ENCODE assay signal across 21 mouse cellular contexts in genomic region chr2:42470341-42470740, GRCm38 (mm10).
DNase-seq lines count a peak whose midpoint lies in the region; ATAC-seq and TF ChIP-seq lines count a peak whose summit lies in the region.
"Had no signal": no experiment of that assay in that cellular context is flagged by ENCODE, and none has a peak within 500 bp of the region (broad histone marks: within the 10 kb centered on the region; RNA-seq: fewer than 3 reads in every experiment).

No protein-coding gene starts in this region.

- no peaks in the 10 kb centered on the region for H3K9me3 ChIP-seq in hindbrain, embryonic 16.5 days (ENCODE audit: control insufficient read depth, low read length)
- no peaks in the 10 kb centered on the region for H3K9me3 ChIP-seq in hindbrain, embryonic 10.5 days
- no peaks in the 10 kb centered on the region for H3K9me3 ChIP-seq in midbrain, postnatal 0 days (ENCODE audit: low read length)
- no peaks in the 10 kb centered on the region for H3K9me3 ChIP-seq in midbrain, embryonic 10.5 days (replicated peaks)
- no peaks in the 10 kb centered on the region for H3K9me3 ChIP-seq in neural tube, embryonic 12.5 days
- H3K9me3 ChIP-seq: embryonic facial prominence, embryonic 10.5 days; forebrain, embryonic 13.5 days; heart, embryonic 15.5 days; hindbrain, embryonic 15.5 days had no signal

- no peaks in the 10 kb centered on the region for H3K4me1 ChIP-seq in hindbrain, embryonic 16.5 days (ENCODE audit: control insufficient read depth, insufficient read depth, low read depth, low read length)
- H3K4me1 ChIP-seq in hindbrain, embryonic 10.5 days (replicated peaks): no peaks in the 10 kb centered on the region
- no peaks in the 10 kb centered on the region for H3K4me1 ChIP-seq in midbrain, postnatal 0 days (ENCODE audit: insufficient read depth, low read length)
- no peaks in the 10 kb centered on the region; the same call in 1 of the 2 replicates for H3K4me1 ChIP-seq in midbrain, embryonic 10.5 days
- no peaks in the 10 kb centered on the region; the same call in 1 of the 2 replicates for H3K4me1 ChIP-seq in neural tube, embryonic 12.5 days
- H3K4me1 ChIP-seq: embryonic facial prominence, embryonic 10.5 days; heart, embryonic 15.5 days; hindbrain, embryonic 15.5 days had no signal

- TF ChIP-seq CTCF in midbrain, postnatal 0 days (IDR thresholded peaks at IDR 0.05): no peak

- no peaks in the 10 kb centered on the region for H3K27me3 ChIP-seq in hindbrain, embryonic 16.5 days (replicated peaks; ENCODE audit: control insufficient read depth, insufficient read depth, low read length)
- no peaks in the 10 kb centered on the region for H3K27me3 ChIP-seq in hindbrain, embryonic 10.5 days (ENCODE audit: insufficient read depth, poor library complexity, severe bottlenecking)
- H3K27me3 ChIP-seq in midbrain, postnatal 0 days (ENCODE audit: insufficient read depth, low read length): no peaks in the 10 kb centered on the region
- no peaks in the 10 kb centered on the region for H3K27me3 ChIP-seq in midbrain, embryonic 10.5 days (ENCODE audit: low read depth, poor library complexity, severe bottlenecking)
- no peaks in the 10 kb centered on the region for H3K27me3 ChIP-seq in neural tube, embryonic 12.5 days (replicated peaks)
- H3K27me3 ChIP-seq: forebrain, embryonic 13.5 days; heart, embryonic 15.5 days; hindbrain, embryonic 15.5 days had no signal

- no peak overlapping the region for H3K27ac ChIP-seq in hindbrain, embryonic 16.5 days (ENCODE audit: low read depth, low read length)
- no peak overlapping the region for H3K27ac ChIP-seq in hindbrain, embryonic 10.5 days
- H3K27ac ChIP-seq in midbrain, postnatal 0 days (ENCODE audit: low read depth, low read length): no peak overlapping the region
- no peak overlapping the region for H3K27ac ChIP-seq in midbrain, embryonic 10.5 days (replicated peaks)
- H3K27ac ChIP-seq in neural tube, embryonic 12.5 days: no peak overlapping the region
- H3K27ac ChIP-seq: embryonic facial prominence, embryonic 10.5 days; forebrain, embryonic 13.5 days; heart, adult 2 months; heart, embryonic 15.5 days; hindbrain, embryonic 15.5 days had no signal

- no peaks in the 10 kb centered on the region for H3K36me3 ChIP-seq in hindbrain, embryonic 16.5 days (ENCODE audit: control insufficient read depth, insufficient read depth, low read length)
- no peaks in the 10 kb centered on the region for H3K36me3 ChIP-seq in hindbrain, embryonic 10.5 days
- no peaks in the 10 kb centered on the region for H3K36me3 ChIP-seq in midbrain, postnatal 0 days (ENCODE audit: insufficient read depth, low read length)
- no peaks in the 10 kb centered on the region for H3K36me3 ChIP-seq in midbrain, embryonic 10.5 days
- H3K36me3 ChIP-seq in neural tube, embryonic 12.5 days: no peaks in the 10 kb centered on the region
- H3K36me3 ChIP-seq: embryonic facial prominence, embryonic 10.5 days; heart, embryonic 15.5 days; hindbrain, embryonic 15.5 days had no signal

- DNase-seq in hindbrain, embryonic 10.5 days (ENCODE audit: low spot score): no peak
- peak; percentile 2 for DNase-seq in midbrain, postnatal 0 days (ENCODE audit: low spot score)
- DNase-seq in midbrain, embryonic 10.5 days (ENCODE audit: low spot score): no peak
- peak; percentile 11 for DNase-seq in retina, embryonic 14.5 days (ENCODE audit: low spot score)
- DNase-seq in kidney, postnatal 4 days: no peak
- no peak for DNase-seq in urinary bladder, postnatal 14 days (ENCODE audit: low spot score)
- DNase-seq: adrenal gland, adult 8-10 months; adrenal gland, postnatal 36 days; cerebellum, adult 11-12 months; cerebellum, adult 9-10 months; cerebellum, postnatal 25 days; gastrocnemius, postnatal 14 days; heart, adult 2 months; heart, postnatal 14 days had no signal

- WGBS in hindbrain, embryonic 16.5 days: 22% methylated on average over 2 of the region's 2 CpGs
- WGBS in hindbrain, embryonic 10.5 days: 61% methylated on average over 2 of the region's 2 CpGs
- WGBS in midbrain, postnatal 0 days: 29% methylated on average over 2 of the region's 2 CpGs
- WGBS in midbrain, embryonic 10.5 days: 53% methylated on average over 2 of the region's 2 CpGs
- 6% methylated on average over 2 of the region's 2 CpGs for WGBS in neural tube, embryonic 12.5 days

- H3K9ac ChIP-seq in hindbrain, embryonic 16.5 days (ENCODE audit: low read depth, low read length): no peak overlapping the region
- H3K9ac ChIP-seq in midbrain, postnatal 0 days (replicated peaks; ENCODE audit: low read length, poor library complexity, severe bottlenecking): no peak overlapping the region
- no peak overlapping the region for H3K9ac ChIP-seq in neural tube, embryonic 12.5 days
- H3K9ac ChIP-seq: forebrain, embryonic 13.5 days; heart, embryonic 15.5 days; hindbrain, embryonic 15.5 days had no signal

- H3K4me2 ChIP-seq in hindbrain, embryonic 16.5 days (ENCODE audit: low read length): no peak overlapping the region
- H3K4me2 ChIP-seq in midbrain, postnatal 0 days (ENCODE audit: low read depth, low read length, poor library complexity, severe bottlenecking): no peak overlapping the region
- no peak overlapping the region for H3K4me2 ChIP-seq in neural tube, embryonic 12.5 days (replicated peaks)
- H3K4me2 ChIP-seq: forebrain, embryonic 13.5 days; heart, embryonic 11.5 days; heart, embryonic 15.5 days; hindbrain, embryonic 15.5 days had no signal

- ATAC-seq in hindbrain, embryonic 16.5 days: peak; percentile 45; the same call in 1 of the 2 replicates
- ATAC-seq in midbrain, postnatal 0 days (ENCODE audit: low FRiP score): no peak
- peak; percentile 57; the same call in 1 of the 2 replicates for ATAC-seq in neural tube, embryonic 12.5 days (ENCODE audit: low FRiP score, low read depth)
- ATAC-seq: forebrain, embryonic 13.5 days had no signal

- H3K4me3 ChIP-seq in hindbrain, embryonic 16.5 days (ENCODE audit: low read length): no peak overlapping the region
- H3K4me3 ChIP-seq in hindbrain, embryonic 10.5 days: no peak overlapping the region
- H3K4me3 ChIP-seq in midbrain, postnatal 0 days (ENCODE audit: low read depth, low read length): no peak overlapping the region
- H3K4me3 ChIP-seq in midbrain, embryonic 10.5 days: no peak overlapping the region
- no peak overlapping the region for H3K4me3 ChIP-seq in neural tube, embryonic 12.5 days
- H3K4me3 ChIP-seq: embryonic facial prominence, embryonic 10.5 days; forebrain, embryonic 13.5 days; heart, adult 2 months; heart, embryonic 15.5 days; hindbrain, embryonic 15.5 days had no signal

Comparison
In these comparisons a context has a peak if more than half of its experiments do, and no peak if none do; other contexts are left out.
1. DNase-seq: peak in midbrain, postnatal 0 days (single experiment) and retina, embryonic 14.5 days (single experiment); none in hindbrain, embryonic 10.5 days (single experiment), midbrain, embryonic 10.5 days (single experiment), kidney, postnatal 4 days (0 of 2) and urinary bladder, postnatal 14 days (single experiment).